Mouse (Mus musculus) limb, embryonic 10.5 days (tissue): ENCODE results near the gene Mettl5. TPM values are rescaled to one million over a fixed set of nuclear protein-coding genes. Genes with fewer than 3 reads are reported as not detected.

Experiments
- DNase-seq: peaks from one replicate; pipeline ENCODE4 v3.0.0-alpha.2; 2017; ENCODE audit warnings: low spot score
- H3K27ac ChIP-seq: fragments of 300-500 bp; sonication (generic); 2 replicates; pipeline ENCODE4 v1.5.1; 2016; ENCODE audit warnings: mild to moderate bottlenecking
- H3K27me3 ChIP-seq: fragments of 300-500 bp; sonication (generic); 2 replicates; pipeline ENCODE4 v1.6.1; 2016; ENCODE audit warnings: low read depth, mild to moderate bottlenecking; ENCODE audit not compliant: poor library complexity, severe bottlenecking
- H3K36me3 ChIP-seq: fragments of 300-500 bp; sonication (generic); 2 replicates; pipeline ENCODE4 v1.6.1; 2016; ENCODE audit warnings: mild to moderate bottlenecking, moderate library complexity
- H3K4me1 ChIP-seq: fragments of 300-500 bp; sonication (generic); 2 replicates; pipeline ENCODE4 v1.6.1; 2016
- H3K4me3 ChIP-seq: fragments of 300-500 bp; sonication (generic); 2 replicates; pipeline ENCODE4 v1.5.1; 2016; ENCODE audit warnings: mild to moderate bottlenecking, moderate library complexity
- H3K9me3 ChIP-seq: fragments of 300-500 bp; sonication (generic); replicated peaks from 2 replicates; pipeline ENCODE4 v1.6.1; 2016; ENCODE audit warnings: mild to moderate bottlenecking
- WGBS: fragments of 180-500 bp; shearing (Covaris S2); methylation state at CpG from one replicate; pipeline ENCODE4 v1.1.7; 2016; 5-methylcytosine and 5-hydroxymethylcytosine counted together
- polyA plus RNA-seq: library from polyadenylated mRNA; unstranded; fragments of >200 nt; fragmentation: Nextera tagmentation; extraction: Ambion mirVana; gene quantifications from 2 replicates; pipeline ENCODE4 v1.2.1, GENCODE M21; 2016

The Mettl5 gene
- polyA plus RNA-seq, 1 experiment from 2014 or later, result 47.3 TPM

GRCm38 (mm10) chr2:69890843-69891242 lies 5.4 kb upstream of the Mettl5 start:
- no peak for DNase-seq
- H3K9me3 ChIP-seq, result no peaks in the 10 kb centered on the region
- 52% methylated on average over 7 of the region's 7 CpGs for WGBS
- H3K4me1 ChIP-seq, result peaks cover 2% of the 10 kb centered on the region
- H3K4me3 ChIP-seq, result no peak overlapping the region
- H3K27ac ChIP-seq, result no peak overlapping the region
- H3K27me3 ChIP-seq, result no peaks in the 10 kb centered on the region
- no peaks in the 10 kb centered on the region for H3K36me3 ChIP-seq

GRCm38 (mm10) chr2:69888957-69889356 lies 3.5 kb upstream of the Mettl5 start:
- no peak for DNase-seq
- no peaks in the 10 kb centered on the region for H3K27me3 ChIP-seq
- no peaks in the 10 kb centered on the region for H3K9me3 ChIP-seq
- H3K4me3 ChIP-seq, result no peak overlapping the region
- H3K4me1 ChIP-seq, result peaks cover 13% of the 10 kb centered on the region
- H3K36me3 ChIP-seq, result no peaks in the 10 kb centered on the region
- no peak overlapping the region for H3K27ac ChIP-seq
- WGBS, result 70% methylated on average over 2 of the region's 2 CpGs

DNA sequence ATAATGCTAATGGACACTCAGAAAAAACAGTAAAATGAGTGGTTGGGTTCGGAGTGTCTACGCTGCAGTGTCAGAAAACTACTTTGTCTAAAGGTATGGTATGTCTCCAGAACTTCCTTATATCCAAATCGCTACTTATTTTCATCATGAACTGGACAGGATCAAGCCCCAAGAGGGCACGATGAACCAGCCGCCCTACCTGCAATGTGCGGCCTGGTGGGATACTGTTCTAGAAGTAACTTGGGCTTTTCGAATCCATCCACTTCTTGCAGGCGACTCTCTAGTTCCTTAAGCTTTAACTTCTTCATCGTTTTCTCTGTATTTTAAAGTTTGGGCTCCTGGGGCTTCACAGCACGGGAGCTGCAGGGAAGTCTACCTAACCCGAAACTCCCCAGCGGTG lies 365 bp downstream of the Mettl5 start:
- no peak for DNase-seq
- Histone ChIP-seq H3K27ac (peak overlapping the region; percentile 94), H3K27me3 (no peaks in the 10 kb centered on the region), H3K36me3 (peaks cover 10% of the 10 kb centered on the region; the same call in 1 of the 2 replicates), H3K9me3 (no peaks in the 10 kb centered on the region), H3K4me1 (peaks cover 13% of the 10 kb centered on the region), H3K4me3 (peak overlapping the region; percentile 79)
- WGBS, result 6% methylated on average over 12 of the region's 12 CpGs

DNA sequence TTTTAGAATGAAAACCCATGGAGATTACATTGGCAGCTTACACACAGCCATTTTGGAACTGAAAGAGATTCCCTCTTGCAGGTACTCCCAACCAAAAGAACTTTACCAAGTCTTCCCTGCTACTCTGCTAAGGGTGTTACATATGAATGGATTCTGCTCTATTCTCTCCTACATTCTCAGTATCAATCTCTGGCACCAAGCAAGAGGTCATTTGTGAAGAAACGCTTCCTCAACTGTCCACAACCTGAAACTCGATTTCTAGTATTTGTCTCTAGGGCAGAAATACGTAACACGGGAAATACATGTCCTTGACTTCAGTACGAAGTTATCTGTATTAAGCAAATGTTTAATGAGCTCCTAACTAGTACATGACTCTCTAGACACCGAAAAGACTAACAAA lies 834 bp downstream of the Mettl5 start:
- WGBS, result 61% methylated on average over 6 of the region's 6 CpGs
- H3K4me3 ChIP-seq, result peak overlapping the region; percentile 79
- peaks cover 13% of the 10 kb centered on the region; the same call in 1 of the 2 replicates for H3K36me3 ChIP-seq
- H3K9me3 ChIP-seq, result no peaks in the 10 kb centered on the region
- no peak for DNase-seq
- no peaks in the 10 kb centered on the region for H3K27me3 ChIP-seq
- H3K27ac ChIP-seq, result peak overlapping the region; percentile 94; the same call in 1 of the 2 replicates
- peaks cover 13% of the 10 kb centered on the region for H3K4me1 ChIP-seq

DNA sequence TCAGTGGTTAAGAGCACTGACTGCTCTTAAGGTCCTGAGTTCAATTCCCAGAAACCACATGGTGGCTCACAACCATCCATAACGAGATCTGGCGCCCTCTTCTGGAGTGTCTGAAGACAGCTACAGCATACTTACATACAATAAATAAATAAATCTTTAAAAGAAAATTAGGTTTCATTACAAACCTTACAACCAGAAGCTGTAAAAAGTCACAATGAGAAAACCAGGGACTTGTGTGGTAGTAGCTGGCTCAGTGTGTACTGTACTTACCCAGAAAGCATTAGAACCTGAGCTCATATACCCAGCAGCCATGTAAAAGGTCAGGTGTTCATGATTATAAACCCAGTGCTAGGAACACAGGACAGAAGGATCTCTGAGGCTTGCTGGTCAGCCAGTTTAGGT lies 1.4 kb downstream of the Mettl5 start:
- Histone ChIP-seq H3K4me3 (no peak overlapping the region), H3K27me3 (no peaks in the 10 kb centered on the region), H3K27ac (no peak overlapping the region), H3K36me3 (peaks cover 19% of the 10 kb centered on the region; the same call in 1 of the 2 replicates), H3K9me3 (no peaks in the 10 kb centered on the region), H3K4me1 (peaks cover 13% of the 10 kb centered on the region)
- WGBS, result 71% methylated on average over 2 of the region's 2 CpGs
- no peak for DNase-seq

DNA sequence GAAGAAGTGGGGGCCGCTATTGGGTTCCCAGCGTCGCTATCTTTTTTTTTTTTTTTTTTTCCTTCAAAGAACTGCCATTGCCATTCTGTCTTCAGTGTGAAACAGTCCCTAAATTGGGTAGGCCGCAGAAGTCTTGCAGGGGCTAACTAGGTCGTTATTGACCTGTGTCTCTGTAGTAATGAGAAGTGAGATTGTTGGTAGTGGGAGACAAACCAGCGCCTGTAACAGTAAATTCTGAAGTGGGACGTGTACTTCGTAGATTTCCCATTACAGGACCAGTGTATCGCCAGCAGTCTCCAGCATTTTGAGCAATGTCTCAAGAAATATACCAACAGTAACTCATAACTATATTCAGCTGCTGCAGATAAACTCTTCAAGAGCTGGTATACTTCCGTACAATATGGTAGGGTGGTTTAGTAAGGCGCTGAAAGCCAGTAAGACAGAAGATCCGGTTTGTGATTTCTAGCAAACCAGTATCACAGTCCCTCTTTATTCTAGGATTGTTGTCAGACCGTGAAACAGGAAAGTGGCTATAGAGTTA lies 23.2 kb downstream of the Mettl5 start:
- H3K4me3 ChIP-seq, result peak overlapping the region; percentile 96
- H3K27me3 ChIP-seq, result no peaks in the 10 kb centered on the region
- peak overlapping the region; percentile 97 for H3K27ac ChIP-seq
- H3K36me3 ChIP-seq, result peaks cover 40% of the 10 kb centered on the region
- H3K4me1 ChIP-seq, result peaks cover 13% of the 10 kb centered on the region
- no peak for DNase-seq
- 7% methylated on average over 13 of the region's 13 CpGs for WGBS
- H3K9me3 ChIP-seq, result no peaks in the 10 kb centered on the region

DNA sequence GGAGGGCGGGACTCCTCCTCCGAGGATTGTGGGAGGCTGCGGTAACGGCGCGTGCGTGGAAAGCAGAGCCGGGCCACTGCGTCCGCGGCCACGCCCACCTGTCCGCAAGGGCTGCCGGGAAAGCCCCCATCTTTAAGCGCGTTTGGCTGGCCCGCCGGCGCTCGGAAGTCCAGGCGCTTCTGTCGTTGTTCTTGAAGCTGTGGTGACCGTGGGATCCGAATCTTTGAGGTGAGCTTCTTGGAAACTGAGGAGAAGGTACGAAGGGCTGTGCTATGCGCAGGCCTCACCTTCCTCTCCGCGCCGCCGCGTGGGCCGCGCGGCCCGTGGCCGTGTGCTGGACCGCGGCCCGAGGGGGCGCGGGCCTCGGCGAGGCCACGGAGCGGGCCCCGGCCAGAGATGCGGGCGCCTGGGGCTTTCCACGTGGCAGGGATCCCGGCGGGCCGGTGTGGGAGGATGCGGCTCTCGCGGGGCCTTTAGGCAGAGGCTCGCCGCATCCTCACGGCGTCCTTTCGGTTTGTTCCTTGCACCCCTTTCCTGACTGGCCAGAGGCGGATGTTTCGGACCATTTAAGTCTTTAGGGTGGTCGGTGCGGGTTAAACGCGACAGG lies 23.8 kb downstream of the Mettl5 start, which contains the start of gene Ssb:
Ssb (plus strand) TSS at position 78 of the 607 bp plus-strand sequence.
- Histone ChIP-seq H3K9me3 (no peaks in the 10 kb centered on the region), H3K27ac (peak within 1 kb of the TSS; percentile 97), H3K36me3 (peaks cover 34% of the 10 kb centered on the region), H3K27me3 (no peaks in the 10 kb centered on the region), H3K4me3 (peak within 1 kb of the TSS; percentile 96), H3K4me1 (peaks cover 13% of the 10 kb centered on the region)
- DNase-seq, result peak; percentile 94
- under 1% methylated on average over 65 of the region's 66 CpGs for WGBS

- H3K4me1 ChIP-seq, result peaks cover 13% of the 10 kb centered on the region
- peaks cover 28% of the 10 kb centered on the region for H3K36me3 ChIP-seq
- peak overlapping the region; percentile 97 for H3K27ac ChIP-seq
- peak overlapping the region; percentile 96 for H3K4me3 ChIP-seq
- H3K9me3 ChIP-seq, result no peaks in the 10 kb centered on the region
- 13% methylated on average over 13 of the region's 13 CpGs for WGBS
- peak; percentile 45 for DNase-seq
- H3K27me3 ChIP-seq, result no peaks in the 10 kb centered on the region
These were observed 24.4 kb downstream of the Mettl5 start for GRCm38 (mm10) chr2:69860972-69861452.

- 77% methylated on average over 1 of the region's 1 CpGs for WGBS
These were observed 27.5 kb downstream of the Mettl5 start for GRCm38 (mm10) chr2:69857882-69858281.

GRCm38 (mm10) chr2:69856392-69856791 lies 29.0 kb downstream of the Mettl5 start:
- Histone ChIP-seq H3K36me3 (no peaks in the 10 kb centered on the region), H3K4me1 (no peaks in the 10 kb centered on the region; the same call in 1 of the 2 replicates), H3K4me3 (no peak overlapping the region), H3K27ac (no peak overlapping the region), H3K9me3 (no peaks in the 10 kb centered on the region), H3K27me3 (no peaks in the 10 kb centered on the region)
- WGBS, result 63% methylated on average over 8 of the region's 8 CpGs
- no peak for DNase-seq

More at GRCm38 (mm10) chr2:69857882-69858281, 27.5 kb downstream of the Mettl5 start:
- Histone ChIP-seq H3K4me3 (no peak overlapping the region), H3K27me3 (no peaks in the 10 kb centered on the region), H3K27ac (no peak overlapping the region), H3K4me1 (peaks cover 6% of the 10 kb centered on the region), H3K9me3 (no peaks in the 10 kb centered on the region), H3K36me3 (no peaks in the 10 kb centered on the region)
- DNase-seq, result no peak

GRCm38 (mm10) chr2:69851427-69852058 lies 33.9 kb downstream of the Mettl5 start:
- Histone ChIP-seq H3K36me3 (no peaks in the 10 kb centered on the region), H3K27ac (no peak overlapping the region), H3K27me3 (no peaks in the 10 kb centered on the region), H3K9me3 (no peaks in the 10 kb centered on the region), H3K4me1 (no peaks in the 10 kb centered on the region; the same call in 1 of the 2 replicates), H3K4me3 (no peak overlapping the region)
- DNase-seq, result no peak
- 67% methylated on average over 2 of the region's 2 CpGs for WGBS

- Histone ChIP-seq H3K9me3 (no peaks in the 10 kb centered on the region), H3K27me3 (no peaks in the 10 kb centered on the region), H3K4me3 (no peak overlapping the region), H3K36me3 (no peaks in the 10 kb centered on the region), H3K27ac (no peak overlapping the region), H3K4me1 (no peaks in the 10 kb centered on the region; the same call in 1 of the 2 replicates)
- DNase-seq, result no peak
- WGBS, result 79% methylated on average over 6 of the region's 6 CpGs
These were observed 36.2 kb downstream of the Mettl5 start for GRCm38 (mm10) chr2:69849215-69849614.

GRCm38 (mm10) chr2:69840261-69840660 lies 45.2 kb downstream of the Mettl5 start:
- DNase-seq, result no peak
- whole genome bisulfite sequencing, result 41% methylated on average over 6 of the region's 6 CpGs

More at GRCm38 (mm10) chr2:69840261-69840660, 45.2 kb downstream of the Mettl5 start:
- no peaks in the 10 kb centered on the region for H3K27me3 ChIP-seq
- H3K4me3 ChIP-seq, result no peak overlapping the region
- no peaks in the 10 kb centered on the region for H3K9me3 ChIP-seq
- H3K36me3 ChIP-seq, result peaks cover 19% of the 10 kb centered on the region
- H3K4me1 ChIP-seq, result peaks cover 4% of the 10 kb centered on the region; the same call in 1 of the 2 replicates
- no peak overlapping the region for H3K27ac ChIP-seq
